In genomic region chr2:165439613-165440012, GRCm38 (mm10) we compare ENCODE assay signal across 11 mouse cellular contexts. TPM values are rescaled to one million over a fixed set of nuclear protein-coding genes. Genes with fewer than 3 reads are reported as not detected.
"Had no signal": no experiment of that assay in that cellular context is flagged by ENCODE, and none has a peak within 500 bp of the region (broad histone marks: within the 10 kb centered on the region; RNA-seq: fewer than 3 reads in every experiment).

No protein-coding gene starts in this region.

- H3K9ac ChIP-seq: hindbrain, embryonic 14.5 days; limb, embryonic 12.5 days; midbrain, embryonic 12.5 days; neural tube, embryonic 13.5 days had no signal

- H3K27ac ChIP-seq: hindbrain, embryonic 14.5 days; kidney, postnatal 0 days; layer of hippocampus, adult 2 months; limb, embryonic 12.5 days; midbrain, embryonic 12.5 days; neural tube, embryonic 13.5 days had no signal

- ATAC-seq: midbrain, embryonic 16.5 days had no signal

- H3K4me3 ChIP-seq: layer of hippocampus, adult 2 months; limb, embryonic 12.5 days; midbrain, embryonic 12.5 days; neural tube, embryonic 13.5 days had no signal

- H3K9me3 ChIP-seq: limb, embryonic 12.5 days; midbrain, embryonic 12.5 days; neural tube, embryonic 13.5 days had no signal

- H3K27me3 ChIP-seq: limb, embryonic 12.5 days; midbrain, embryonic 12.5 days; neural tube, embryonic 13.5 days had no signal

- H3K36me3 ChIP-seq: limb, embryonic 12.5 days; midbrain, embryonic 12.5 days; neural tube, embryonic 13.5 days had no signal

- DNase-seq: lung, adult 18-20 months; right cerebral cortex, postnatal 14 days; thymus, postnatal 36 days had no signal

- H3K4me2 ChIP-seq: hindbrain, embryonic 14.5 days; limb, embryonic 12.5 days; midbrain, embryonic 12.5 days; neural tube, embryonic 13.5 days had no signal

- H3K4me1 ChIP-seq: limb, embryonic 12.5 days; midbrain, embryonic 12.5 days had no signal

RNA-seq across cellular contexts. Expression of gene Slc13a3, which starts 33.4 kb away (rescaled TPM):
- polyA plus RNA-seq: limb, embryonic 12.5 days had no signal

RNA-seq across cellular contexts. Expression of gene Ocstamp, which starts 39.4 kb away (rescaled TPM):
- polyA plus RNA-seq: hindbrain, embryonic 14.5 days; limb, embryonic 12.5 days; thymus, postnatal 0 days had no signal
